Mouse (Mus musculus) brain, embryonic 14.5 days (tissue): ENCODE data around the gene Nrxn3.

Experiments
- CTCF ChIP-seq: fragments of 200-500 bp; IDR thresholded peaks from 2 replicates; pipeline ENCODE4 v1.5.1; 2012; ENCODE audit warnings: inconsistent platforms, mild to moderate bottlenecking, moderate library complexity, borderline replicate concordance; ENCODE audit not compliant: insufficient read depth, insufficient read length; ENCODE audit errors: extremely low read depth
- POLR2A ChIP-seq: fragments of 200-500 bp; IDR thresholded peaks from 2 replicates; pipeline ENCODE4 v1.6.1; 2012; ENCODE audit warnings: mild to moderate bottlenecking, inconsistent platforms, borderline replicate concordance; ENCODE audit not compliant: poor library complexity, insufficient read depth, insufficient read length, severe bottlenecking; ENCODE audit errors: extremely low read depth

GRCm38 (mm10) chr12:89093806-89094479 is 371.3 kb downstream of the Nrxn3 start:
- TF ChIP-seq CTCF (no peak), POLR2A (no peak)
